Mouse (Mus musculus): Measurements from ENCODE around the gene Zfp711. TPM values are rescaled to one million over a fixed set of nuclear protein-coding genes. Genes with fewer than 3 reads are reported as not detected.

Zfp711 gene
- 1 to 10 TPM; 1.2 to 1.4 TPM for total RNA-seq (2021)
- long read RNA-seq, experiment 1, partial matches to known transcripts = 1 of 2 reads
- long read RNA-seq, experiment 1, other reads (novel, unspliced or antisense) = 1 of 2 reads
- long read RNA-seq, experiment 2, partial matches to known transcripts = 1 of 4 reads
- long read RNA-seq, experiment 2, other reads (novel, unspliced or antisense) = 3 of 4 reads

DNA sequence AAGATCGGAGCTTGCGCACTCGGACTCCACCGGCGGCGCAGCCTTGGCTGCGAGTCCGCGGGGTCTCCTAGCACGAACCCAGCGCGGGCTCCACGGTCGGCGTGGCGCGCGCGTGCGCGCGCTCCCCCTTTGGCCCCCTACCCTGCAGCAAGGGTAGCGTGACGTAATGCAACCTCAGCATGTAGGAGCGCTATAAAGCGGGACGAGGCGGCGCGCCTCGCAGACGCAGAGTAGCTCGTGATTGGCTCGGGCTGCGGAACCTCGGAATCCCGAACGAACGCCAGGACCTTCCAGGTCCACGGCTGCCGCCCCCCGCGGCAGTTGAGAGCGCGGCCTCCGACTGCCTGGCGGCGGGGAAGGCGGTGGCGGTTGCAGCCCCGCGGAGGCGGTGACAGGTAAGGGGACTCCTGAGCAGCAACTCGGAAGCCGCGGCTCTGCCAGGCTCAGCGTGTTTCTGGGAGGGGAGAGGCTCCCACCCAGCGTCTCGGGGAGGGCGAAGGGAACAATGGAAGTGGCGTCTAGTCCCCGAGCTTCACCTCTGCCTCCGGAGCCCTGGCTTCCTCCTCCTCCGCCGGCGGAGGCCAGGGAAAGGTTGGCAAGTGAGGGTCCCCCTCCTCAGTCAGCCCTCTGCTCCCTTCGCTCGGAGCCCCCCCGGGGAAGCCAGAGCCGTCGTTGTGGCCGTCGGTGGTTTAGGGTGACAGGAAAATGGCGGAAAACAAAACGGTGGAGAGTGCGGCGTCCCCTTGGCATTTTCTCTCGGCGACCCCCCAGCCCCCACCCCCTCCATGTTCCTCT lies at the start of gene Zfp711:
Gene Zfp711, plus strand, starts transcription at position 16 of the 795 bp plus-strand sequence.
- peak; percentile 13 for DNase-seq

GRCm38 (mm10) chrX:112567716-112568115 lies 32.6 kb upstream of the Zfp711 start:
- DNase-seq = peak; percentile 3

- DNase-seq = peak; percentile 9
These were observed 1.2 kb downstream of the Zfp711 start for GRCm38 (mm10) chrX:112601306-112602120.

DNA sequence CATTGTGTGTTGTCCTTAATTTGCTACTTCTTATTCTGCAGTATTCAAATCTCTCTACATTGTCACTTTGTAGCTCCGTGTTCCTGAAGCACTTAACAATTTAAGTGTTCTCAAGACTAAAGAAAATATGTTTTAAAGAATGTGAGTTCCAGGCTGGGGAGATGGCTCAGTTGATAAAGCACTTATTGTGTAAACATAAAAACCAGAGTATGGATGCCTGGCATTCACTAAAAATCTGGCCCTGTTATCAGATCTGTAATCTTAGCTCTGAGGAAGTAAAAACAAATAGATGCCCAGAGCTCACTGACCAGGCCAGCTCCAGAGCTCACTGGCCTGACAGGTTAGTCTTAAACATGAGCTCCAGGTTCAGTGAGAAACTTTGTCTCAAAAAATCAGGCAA lies 75.2 kb downstream of the Zfp711 start:
- no peak for DNase-seq

DNA sequence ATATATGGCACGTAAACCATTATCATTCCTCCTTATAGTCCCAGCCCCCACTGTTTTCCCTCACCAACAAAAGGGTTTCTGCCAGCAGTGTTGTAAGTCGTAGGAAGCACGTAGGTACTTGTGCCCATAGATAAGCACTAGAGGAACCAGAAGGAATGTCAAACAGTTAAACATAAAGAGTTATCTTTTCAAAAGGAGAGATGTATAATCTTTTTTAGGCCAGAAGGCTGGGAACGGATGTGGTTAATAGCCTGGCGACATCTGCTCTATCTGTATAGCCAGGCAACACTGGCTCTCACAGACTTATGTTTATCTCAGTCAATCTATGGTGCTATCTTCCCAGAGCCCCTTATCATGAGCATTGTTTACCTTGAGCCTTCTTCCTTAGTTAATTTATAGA lies 80.3 kb downstream of the Zfp711 start:
- no peak for DNase-seq

Other genes with a start within 250 kb of the Zfp711 start
- not detected for gene Satl1, start 193.7 kb upstream of the Zfp711 start, total RNA-seq (2021)
- not detected for gene 2010106E10Rik, start 105.3 kb upstream of the Zfp711 start, total RNA-seq (2021)
- gene Pof1b, start 98.1 kb downstream of the Zfp711 start, total RNA-seq (2021) = not detected